Mouse (Mus musculus) 416B (cell line): ENCODE measurements around the gene Slc25a29.
"Not testable (repeated sequence)": the region's sequence is repeated elsewhere in the genome, so short reads cannot be mapped to it uniquely, and the experiment has no call there.

Source experiments
- DNase-seq: peaks from one replicate; pipeline ENCODE4 v3.0.0; 2011; ENCODE audit warnings: low read depth

Slc25a29 gene

GRCm38 (mm10) chr12:108835840-108836409 lies at the start of gene Slc25a29, which contains the start of gene Slc25a47:
Gene Slc25a29, minus strand, starts transcription at chr12:108835883.
Gene Slc25a47, plus strand, starts transcription at chr12:108836046.
- DNase-seq = no peak

GRCm38 (mm10) chr12:108882776-108883175 lies 47.1 kb upstream of the Slc25a29 start:
- DNase-seq = no peak

DNA sequence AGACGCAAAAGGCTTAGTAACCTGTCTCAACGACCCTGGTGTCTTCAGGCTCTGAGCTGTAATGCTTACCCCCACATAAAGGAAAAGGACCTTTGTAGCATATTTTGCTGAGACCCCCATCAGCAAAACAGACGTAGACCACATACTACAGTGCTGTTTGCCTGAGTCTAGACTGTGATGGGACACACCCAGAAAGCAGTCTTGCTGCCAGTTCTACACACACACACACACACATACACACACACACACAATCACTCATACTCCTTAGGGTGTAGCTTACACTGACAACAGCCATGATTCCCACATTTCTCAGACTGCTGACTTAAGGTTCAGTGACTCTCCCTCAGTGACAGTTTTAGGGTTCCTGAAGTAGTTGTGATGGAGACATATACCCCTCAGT lies 45.5 kb upstream of the Slc25a29 start:
- no peak for DNase-seq

DNA sequence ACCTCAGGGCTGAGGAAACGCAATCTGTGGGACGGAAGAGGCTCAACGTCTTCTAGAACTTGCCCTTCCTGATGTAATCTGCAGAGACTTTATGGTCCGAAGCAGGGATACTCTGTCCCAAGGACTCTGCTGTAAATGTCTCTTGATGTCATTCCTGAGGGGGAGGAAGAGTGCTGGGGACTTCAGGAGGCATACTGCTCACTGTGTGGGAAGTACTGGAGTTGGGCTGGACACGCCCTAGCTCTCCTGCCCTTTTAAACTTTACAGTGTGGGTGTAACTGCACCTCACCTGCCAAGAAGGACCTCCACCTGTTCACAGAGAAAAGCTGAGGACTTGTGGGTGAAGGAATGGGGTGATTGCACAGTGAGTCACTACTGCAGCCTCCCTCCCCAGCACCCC lies 44.9 kb upstream of the Slc25a29 start:
- DNase-seq = no peak

DNA sequence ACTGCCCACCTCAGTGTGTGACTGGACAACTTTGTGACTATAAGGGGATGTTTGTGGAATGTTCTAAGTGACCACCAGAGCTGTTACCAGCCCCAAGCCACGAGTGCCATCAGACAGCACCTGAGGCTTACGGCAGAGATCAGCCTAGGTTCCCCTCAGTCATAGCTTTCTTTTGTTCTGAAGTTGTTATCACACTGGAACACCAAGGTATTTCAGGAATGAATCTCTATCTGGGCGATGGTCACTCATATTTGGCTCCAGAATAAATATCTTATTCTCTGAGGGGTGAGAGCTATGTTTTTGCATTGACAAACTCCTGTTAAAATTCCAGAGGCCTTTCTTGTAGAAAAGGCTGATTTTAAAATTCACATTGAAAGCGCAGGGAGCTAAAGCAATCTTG lies 43.5 kb upstream of the Slc25a29 start:
- no peak for DNase-seq

DNA sequence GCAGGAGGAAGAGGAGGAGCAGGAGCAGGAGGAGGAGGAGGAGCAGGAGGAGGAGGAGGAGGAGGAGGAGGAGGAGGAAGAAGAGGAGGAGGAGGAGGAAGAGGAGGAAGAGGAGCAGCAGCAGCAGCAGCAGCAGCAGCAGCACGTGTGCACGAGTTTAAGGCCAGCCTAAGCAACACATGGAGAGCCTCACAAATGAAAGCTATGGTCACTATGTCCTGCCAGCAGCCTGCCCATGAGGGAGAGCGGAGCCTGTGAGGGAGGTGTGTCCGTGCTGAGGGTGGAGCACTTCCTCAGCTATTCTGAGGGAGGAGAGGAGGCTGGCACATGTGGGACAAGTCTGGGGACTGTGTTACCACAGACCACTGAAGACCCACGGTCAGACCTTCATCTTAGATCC lies 37.4 kb upstream of the Slc25a29 start:
- no peak for DNase-seq

DNA sequence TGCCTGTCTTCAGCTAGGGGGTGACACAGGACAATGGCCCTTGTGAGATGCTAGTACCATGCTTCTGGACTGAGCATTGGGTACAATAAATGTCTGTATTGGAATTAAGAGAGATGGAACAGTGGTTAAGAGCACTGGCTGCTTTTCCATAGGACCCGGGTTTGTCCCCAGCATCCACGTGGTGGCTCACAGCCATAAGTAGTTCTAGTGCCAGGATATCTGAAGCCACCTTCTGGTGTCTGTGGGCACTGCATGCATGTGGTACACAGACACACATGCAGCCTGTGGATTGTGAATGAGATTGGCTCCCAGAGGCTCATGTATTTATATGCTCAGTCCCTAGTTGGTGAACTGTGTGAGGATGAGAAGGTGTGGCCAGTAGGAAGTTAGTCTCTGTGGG lies 33.9 kb upstream of the Slc25a29 start:
- DNase-seq = peak; percentile 35

DNA sequence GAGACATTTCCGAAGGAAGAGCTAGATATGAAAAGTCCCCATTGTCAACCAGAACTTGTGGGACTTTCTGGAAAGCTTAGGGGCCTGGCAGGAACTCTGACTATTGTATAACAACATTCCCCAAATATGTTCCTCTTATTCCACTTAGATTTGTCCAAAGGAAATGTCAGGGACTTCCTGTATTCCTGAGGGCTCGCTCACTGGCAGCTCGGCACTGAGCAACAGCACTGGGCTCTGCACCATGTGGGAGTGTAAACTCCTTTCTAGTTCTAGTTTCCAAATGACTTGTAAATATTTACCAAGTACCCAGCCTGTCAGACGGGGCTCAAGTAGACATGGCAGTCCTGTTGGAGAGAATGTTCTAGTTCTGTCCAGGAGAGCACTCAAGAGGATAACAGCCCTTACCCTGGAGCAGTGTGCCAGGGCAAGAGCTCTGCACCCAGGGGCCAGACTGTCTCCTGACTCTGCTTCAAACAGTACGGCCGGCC lies 29.4 kb upstream of the Slc25a29 start:
- DNase-seq = no peak

- no peak for DNase-seq
Measured at GRCm38 (mm10) chr12:108858486-108858885, 22.8 kb upstream of the Slc25a29 start.

DNA sequence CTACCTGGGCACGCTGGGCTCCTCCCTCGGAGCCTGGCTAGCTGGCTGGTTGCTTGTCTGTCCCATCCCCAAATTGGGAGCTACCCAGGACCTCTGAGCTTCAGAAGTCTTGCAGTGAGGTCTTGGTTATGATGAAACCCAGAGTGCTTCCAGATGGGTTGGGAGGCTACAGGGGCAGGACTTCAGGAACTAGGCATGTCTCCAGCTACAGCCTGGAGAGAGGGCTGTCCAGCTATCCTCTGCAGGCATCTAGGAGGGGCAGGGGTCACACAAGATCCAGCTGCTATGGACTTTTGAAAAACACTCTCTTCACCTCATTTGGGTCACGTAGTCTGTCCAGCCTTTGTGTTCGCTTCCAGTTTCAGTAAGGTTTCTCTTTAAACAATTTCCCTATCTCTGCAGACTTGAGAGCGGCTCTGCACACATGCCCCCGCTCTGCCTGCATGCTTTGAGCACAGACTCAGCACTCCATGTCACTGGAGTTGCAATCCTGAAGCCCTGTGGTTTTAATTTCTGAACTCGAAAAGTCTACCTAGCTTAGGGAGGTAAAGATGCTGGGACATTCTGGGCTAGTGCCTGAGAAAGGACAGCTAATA lies 22.0 kb upstream of the Slc25a29 start:
- no peak for DNase-seq

GRCm38 (mm10) chr12:108857109-108857508 lies 21.4 kb upstream of the Slc25a29 start:
- no peak for DNase-seq

DNA sequence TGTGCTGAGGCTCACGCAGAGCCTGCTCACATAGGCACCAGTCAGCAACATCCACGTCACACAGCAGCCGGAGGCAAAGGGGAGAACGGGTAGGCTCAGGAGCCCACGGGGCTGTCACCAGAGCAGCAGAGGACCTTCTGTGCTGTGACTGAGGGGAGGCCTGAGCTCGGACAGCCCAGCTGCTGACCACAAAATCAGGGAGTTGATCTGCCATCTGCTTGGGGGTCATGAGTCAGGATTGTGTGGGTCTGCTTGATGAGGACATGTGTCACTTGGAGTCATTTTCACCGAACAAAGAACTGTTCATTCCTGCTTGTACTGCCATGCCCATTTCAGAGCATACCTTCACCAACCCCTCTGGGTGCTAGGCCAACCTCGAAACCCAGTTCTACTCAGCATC lies 20.5 kb upstream of the Slc25a29 start:
- peak; percentile 11 for DNase-seq

- DNase-seq = no peak
Measured at GRCm38 (mm10) chr12:108855081-108855480, 19.4 kb upstream of the Slc25a29 start.

DNA sequence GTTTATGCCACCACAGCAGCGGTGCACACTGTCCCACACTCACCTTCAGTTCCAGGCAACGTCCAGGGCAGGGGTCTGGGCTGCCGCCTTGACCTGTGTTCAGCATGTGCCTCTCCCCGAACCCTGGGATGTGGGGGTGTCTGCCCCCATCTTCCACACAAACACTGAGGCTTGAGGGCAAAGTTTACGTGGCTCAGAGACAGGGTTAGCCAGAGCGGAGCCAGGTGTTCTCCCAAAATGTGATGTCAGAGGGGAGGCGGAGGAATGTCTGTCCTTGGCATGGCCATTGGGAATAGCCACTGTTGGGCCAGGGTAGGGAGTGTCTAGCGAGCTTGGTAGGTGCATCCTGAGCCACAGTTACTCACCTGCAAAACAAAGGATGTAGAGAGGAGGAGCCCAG lies 17.1 kb upstream of the Slc25a29 start:
- DNase-seq = no peak

GRCm38 (mm10) chr12:108850886-108851285 lies 15.2 kb upstream of the Slc25a29 start:
- DNase-seq = no peak

DNA sequence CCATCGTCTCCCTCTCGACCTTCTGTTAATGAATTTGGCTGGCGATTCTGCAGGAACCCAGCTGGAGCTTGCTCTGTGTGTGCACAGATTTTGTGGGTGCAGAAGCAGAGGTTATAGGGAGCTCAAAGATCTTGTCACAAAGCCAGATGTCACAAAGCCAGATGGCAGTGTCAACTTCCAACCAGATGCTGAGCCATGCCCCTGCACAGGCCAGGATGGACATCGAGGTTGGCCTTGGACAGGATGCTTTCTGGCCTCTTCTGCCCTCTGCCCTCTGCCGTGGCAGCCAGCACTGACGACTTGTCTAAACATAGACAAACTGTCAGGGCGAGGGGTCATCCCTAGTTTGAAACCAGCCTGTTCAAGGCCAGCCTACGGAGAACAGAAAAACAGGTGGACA lies 14.4 kb upstream of the Slc25a29 start:
- no peak for DNase-seq

- no peak for DNase-seq
Measured at GRCm38 (mm10) chr12:108849488-108850022, 13.9 kb upstream of the Slc25a29 start.

- DNase-seq = not testable (repeated sequence)
Measured at GRCm38 (mm10) chr12:108848033-108848432, 12.3 kb upstream of the Slc25a29 start.

DNA sequence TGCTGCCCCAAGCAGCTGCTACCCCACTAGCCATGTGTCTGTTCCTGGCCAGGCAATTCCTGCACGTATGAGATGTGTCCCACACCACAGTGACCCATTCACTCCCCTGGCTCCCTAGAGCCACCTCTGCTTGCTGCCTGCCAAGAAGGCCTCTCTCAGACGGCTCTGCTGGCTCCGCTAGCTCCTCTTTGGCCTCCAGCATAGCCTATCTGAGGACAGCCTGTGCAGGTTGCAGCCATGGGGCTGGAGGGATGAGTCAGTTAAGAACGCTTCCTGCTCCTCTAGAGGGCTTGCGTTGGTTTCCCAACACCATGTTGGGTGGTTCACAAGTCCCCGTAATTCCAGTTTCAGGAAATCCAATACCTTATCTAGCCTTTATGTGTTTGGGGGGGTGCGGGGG lies 7.0 kb upstream of the Slc25a29 start:
- peak; percentile 65 for DNase-seq

DNA sequence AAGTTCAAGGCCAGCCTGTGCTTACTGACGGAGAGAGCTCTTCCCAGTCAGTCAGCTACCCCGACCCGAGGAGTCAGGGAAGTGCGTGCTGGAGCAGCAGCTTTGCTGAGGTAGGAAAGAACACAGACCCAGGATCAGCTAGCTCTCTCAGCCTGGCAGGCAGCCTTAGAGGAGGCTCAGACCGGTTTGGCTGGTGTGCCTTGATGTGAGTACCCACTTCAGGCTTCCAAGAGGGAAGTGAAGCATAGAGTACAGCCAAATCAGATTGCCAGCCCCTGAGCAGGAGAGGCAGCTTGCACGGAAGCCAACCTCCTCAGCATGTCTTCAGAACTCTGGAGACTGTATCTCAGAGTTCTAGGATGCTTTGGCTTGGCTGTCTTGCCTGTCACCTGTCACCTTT lies 5.5 kb upstream of the Slc25a29 start:
- DNase-seq = no peak

DNA sequence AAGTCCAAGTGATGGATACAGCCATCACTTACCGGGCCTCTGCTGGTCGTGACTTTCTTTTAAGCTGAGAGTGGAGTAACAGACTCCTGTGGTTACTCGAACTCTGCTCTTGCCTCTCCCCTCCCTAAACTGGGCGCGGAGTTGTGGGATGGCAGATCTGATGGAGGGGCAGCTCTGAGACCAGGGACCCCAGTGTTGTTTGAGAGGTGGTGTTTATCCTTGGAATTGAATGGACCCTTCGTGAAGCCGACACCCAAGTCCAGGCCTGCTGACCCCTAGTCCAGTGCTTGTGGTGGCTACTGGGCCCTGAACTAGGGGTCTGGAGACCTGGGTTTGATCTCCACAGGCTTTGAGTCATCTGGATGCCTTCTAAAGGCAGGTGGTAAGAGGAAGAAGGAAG lies 1.0 kb upstream of the Slc25a29 start:
- no peak for DNase-seq

GRCm38 (mm10) chr12:108835208-108835839 lies 359 bp downstream of the Slc25a29 start:
- DNase-seq = no peak

DNA sequence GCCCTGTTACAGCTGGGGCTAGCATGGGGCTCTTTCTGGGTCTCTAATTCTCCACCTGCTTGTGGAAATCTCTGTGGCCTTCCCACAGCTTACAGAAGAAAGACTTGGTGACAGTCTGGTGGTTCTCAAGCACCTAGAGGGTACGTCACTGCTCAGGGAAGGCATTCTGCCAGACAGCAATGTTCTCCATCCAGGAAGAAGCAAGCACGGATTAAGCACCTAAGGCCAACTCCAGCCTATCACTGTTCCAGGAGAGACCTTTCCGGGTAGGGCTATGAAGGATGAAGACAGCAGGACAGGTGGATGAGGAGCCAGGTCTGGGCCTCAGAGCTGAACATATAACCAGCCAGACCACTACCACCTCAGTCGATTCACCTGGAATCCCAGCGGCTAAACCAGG lies 897 bp downstream of the Slc25a29 start:
- no peak for DNase-seq
